Mouse (Mus musculus): ENCODE measurements around the gene Plekhg3.

Gene Plekhg3

DNA sequence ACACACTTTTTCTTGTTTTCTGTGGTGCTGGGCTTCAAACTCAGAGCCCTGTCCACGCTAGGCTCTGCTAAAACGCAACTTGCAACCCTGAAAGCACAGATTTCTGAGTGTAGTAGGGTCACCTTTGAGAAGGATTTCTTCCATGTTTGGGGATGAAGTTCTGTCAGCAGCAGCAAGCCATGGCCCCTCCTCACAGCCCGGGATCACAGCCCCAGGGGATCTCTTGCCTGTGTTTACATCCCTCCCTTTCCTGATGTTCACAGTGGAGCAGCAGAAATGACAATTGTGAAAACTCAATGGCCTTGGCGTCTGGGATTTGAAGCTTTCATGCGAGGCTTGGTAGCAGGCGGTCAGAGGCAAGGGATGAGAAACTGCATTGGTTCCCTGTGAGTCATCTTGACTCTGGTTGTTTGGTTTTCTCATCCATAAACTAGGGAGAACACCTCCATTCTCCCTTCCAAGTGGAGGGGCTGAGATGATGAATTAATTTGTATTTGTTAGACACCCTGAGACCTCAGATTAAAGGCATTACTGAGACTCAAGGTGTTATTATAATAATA, at the start of gene Plekhg3:
Plekhg3 (plus strand) TSS at position 312 of the 560 bp plus-strand sequence.
- no peak for DNase-seq (ENCODE audit: low spot score)

DNA sequence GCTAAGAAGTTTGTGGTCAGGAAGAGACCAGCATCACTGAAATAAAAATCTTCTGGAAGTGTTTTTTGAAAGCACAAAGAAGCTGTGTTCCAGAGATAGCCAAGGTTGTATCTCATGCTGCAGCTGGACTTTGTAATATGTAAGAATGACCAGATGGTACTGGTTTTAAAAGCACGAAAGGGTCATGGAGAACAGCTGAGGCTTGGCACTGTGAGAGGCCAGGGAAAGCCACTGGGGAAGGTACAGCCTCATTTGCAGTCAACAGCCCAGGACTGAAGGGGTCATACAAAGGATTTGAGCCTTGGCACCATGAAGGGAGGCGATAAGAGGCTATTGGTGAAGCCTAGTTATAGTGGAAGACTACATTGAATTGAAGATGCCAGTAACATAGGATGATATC, 48.2 kb upstream of the Plekhg3 start:
- DNase-seq (ENCODE audit: low spot score), result no peak

DNA sequence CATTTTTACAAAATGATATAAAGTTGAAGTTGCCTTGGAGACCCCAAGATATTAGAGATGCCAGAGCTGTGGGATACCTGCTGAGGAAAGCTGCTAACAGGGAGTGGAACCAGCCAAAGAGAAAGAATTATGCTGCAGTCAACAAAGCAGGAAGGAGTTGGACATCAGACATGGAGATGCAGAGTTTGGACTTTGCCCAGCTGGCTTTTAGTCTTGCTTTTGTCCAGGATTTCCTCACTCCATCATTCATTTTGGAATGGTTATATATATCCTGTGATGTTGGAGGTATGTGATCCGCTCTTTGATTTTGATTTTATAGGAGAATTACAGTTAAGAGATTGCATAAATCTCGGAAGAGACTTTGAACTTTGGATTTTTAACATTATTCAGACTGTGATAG, 47.7 kb upstream of the Plekhg3 start:
- DNase-seq (ENCODE audit: low spot score), result no peak

DNA sequence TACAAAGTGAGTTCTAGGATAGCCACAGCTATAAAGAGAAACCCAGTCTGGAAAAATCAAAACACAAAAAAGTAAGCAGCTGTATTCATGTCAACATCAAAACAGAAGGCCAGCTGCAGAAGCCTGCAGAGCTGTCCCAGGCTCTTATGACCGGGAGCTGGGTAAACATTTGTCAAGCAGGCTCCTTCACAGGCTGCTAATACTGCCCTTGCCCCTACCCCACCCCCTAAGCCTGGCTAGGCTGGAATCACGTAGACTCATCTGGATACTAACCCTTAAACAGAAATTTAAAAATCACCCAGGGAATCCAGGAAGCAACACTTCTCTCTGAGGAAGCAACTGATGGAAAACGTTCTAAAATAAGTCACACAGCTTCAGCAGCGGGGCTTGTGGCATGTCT, 45.8 kb upstream of the Plekhg3 start:
- DNase-seq (ENCODE audit: low spot score), result no peak

DNA sequence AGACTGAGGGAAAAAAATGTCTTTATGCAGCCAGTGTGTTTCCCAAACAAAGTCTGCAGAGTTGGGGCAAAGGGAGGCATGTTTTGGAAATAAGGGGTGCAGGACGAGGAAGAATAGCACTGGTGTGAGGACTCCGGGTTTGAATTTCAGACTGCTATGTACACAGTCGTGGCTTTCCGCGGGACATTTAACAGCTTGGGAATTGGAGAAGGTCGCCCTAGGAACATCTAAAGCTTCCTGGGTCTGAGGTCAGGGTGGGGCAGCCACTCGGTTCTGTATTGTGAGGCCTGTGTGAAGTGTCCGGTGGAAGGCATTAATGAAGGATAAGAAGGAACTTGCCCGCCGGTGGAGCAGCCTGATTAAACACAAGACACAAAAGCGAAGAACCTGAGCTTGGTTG, 45.3 kb upstream of the Plekhg3 start:
- DNase-seq (ENCODE audit: low spot score), result no peak

DNA sequence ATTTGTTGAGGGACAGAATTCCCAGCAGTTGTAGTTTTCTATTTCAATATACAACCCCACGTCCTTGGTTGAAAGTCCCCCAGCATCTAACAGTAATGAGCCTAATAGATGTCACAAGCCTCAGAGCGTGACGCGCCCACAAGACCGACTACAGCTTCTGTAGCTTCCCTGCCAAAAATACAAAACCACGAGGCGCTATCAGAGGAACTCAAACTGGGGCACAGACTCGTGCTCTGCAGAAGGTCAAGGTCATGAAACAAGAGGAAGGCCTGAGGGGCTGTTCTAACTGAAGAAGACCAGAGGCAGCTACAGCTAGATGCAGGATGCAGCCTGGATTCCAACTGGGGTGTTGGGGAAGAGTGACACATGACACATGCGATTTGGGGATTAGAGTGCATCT, 43.7 kb upstream of the Plekhg3 start:
- no peak for DNase-seq (ENCODE audit: low spot score)

DNA sequence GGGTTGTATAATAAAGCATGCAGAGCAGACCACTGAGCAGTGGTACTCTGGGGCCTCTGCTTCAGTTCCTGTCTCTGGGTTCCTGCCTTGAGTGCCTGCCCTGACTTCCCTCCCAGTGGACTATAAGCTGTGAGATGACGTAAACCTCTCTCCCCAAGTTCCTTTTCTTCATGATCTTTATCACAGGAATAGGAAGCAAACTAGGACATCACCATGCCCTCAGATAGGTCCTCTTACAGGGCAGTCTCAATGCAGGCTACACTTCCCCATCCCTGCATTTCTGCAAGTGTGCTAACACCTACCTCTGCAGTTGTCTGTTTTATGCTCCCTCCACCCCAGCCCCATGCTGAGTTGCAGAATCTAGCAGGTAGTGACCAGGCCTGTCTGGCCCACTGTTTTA, 39.9 kb upstream of the Plekhg3 start:
- no peak for DNase-seq (ENCODE audit: low spot score)

DNA sequence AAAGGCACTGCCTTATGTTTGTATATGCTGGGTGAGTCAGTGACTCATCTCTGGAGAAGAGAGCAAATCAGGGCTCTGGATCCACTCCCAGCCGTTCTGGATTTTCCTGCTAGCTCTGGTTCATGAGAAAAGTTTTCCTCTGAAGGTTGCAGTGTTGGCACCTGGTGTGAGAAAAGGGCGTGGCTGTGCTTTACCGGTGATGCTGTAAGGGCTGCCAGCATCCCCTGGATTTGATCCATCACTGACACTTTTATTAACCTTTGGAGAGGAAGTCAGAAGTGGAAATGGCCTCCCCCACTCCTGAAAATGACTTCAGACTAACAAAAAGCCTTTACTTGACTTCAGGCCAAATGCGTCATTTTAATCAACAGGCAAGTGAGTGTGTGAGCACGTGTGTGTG, 37.2 kb upstream of the Plekhg3 start:
- no peak for DNase-seq (ENCODE audit: low spot score)

DNA sequence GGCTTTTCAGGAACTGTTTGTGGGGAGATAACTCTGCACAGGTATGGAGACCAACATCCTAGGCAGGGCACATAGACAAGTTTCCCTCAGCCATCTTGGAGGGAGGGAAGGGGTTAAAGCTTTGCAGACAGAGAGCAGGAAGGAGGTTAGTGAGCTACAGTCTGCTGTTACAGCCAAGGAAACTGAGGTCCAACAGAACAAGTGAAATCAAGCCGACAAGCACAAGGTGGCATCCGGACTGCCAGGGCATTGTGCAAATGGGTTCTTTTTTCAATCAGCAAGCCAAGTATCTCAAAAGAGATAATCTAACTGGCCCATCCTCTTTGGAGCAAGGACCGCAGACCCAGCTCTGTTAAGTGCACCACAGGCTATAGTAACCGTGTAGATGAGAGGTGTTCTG, 35.3 kb upstream of the Plekhg3 start:
- DNase-seq (ENCODE audit: low spot score), result no peak

DNA sequence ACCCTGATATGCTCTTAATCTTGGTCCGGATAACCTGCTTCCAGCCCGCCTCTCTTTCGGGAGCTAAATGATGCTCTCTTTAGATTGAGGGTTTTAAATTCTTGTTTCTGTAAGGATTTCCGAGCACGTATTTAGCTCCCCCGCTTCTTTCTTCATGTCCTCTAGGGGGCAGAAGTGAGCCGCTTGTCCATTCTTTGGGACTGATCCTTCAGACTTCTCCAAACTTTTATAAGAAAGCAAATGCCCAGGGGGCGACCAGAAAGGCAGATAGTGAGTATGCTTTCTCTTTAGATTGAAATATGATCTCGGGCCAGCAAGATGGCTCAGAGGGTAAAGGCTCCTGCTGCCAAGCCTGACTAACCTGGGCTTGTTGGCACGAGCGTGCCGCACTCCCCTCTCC, 34.4 kb upstream of the Plekhg3 start:
- DNase-seq (ENCODE audit: low spot score), result no peak

DNA sequence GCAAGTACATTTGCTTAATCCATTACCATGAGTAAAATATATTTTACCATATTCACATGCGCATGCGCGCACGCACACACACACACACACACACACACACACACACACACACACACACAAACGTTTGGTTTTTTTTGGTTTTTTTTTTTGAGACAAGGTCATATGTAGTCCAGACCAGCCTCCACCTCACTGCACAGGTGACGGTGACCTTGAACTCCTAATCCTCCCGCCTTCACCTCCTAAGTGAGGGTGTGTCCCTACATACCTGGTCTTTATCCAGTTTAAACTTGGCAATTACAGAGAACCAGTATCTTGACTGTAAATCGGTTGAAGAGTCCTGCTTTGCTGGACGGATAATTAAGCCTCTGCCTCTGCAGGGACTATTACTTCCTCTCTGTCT, 31.4 kb upstream of the Plekhg3 start:
- no peak for DNase-seq (ENCODE audit: low spot score)

DNA sequence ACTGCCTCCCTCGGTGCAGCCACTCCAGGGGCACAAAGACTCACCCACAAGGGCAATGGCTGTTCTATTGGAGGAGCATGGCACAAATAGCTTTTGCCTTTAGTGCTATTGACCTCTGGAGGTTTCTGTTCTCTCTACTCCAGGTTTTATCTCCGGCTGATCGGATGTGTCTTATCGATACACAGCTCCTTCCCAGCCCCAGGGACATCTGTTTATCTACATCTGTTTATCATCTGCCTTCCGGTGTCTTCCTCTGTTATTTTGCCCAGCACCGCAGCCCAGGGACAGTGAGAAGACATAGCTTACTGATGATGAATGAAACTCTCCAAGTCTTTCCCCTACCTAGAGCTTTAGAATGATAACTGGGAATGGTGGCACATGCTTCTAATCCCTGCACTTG, 30.6 kb upstream of the Plekhg3 start:
- no peak for DNase-seq (ENCODE audit: low spot score)

DNA sequence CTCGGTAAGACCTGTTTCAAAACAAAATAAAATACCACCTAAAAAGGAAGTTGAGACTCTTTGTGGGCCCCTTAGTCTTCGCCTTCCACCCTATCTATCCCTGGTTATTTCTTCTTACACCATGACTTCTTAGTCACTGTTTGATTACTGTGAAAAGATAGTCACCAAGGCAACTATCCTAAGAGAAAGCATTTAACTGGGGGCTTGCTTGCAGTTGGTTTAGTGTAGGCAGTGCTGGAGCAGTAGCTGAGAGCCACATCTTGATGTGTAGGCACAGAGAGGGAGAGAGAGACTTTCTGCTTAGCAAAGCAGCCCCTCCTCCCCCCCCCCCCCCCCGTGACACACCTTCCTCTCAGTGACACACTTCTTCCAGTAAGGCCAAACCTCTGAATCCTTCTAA, 29.8 kb upstream of the Plekhg3 start:
- no peak for DNase-seq (ENCODE audit: low spot score)

DNA sequence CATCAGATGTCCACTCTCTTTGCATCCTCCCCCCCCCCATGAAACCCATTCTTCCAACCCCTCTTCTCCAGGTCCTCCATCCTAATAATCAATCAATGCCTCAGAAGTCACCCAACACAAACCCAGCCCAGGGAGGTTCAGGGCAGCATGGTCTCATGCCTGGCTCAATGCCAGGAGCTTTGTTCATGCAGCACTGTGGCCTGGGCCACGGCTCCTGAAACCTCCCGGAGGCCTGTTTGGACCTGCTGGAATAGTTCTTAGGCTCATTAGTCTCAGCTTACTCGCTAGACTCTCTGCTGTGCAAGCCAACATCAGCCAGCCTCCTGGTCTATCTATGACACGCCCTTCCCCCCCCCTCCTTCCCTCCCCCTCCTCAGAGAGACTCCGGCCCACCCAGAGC, 27.7 kb upstream of the Plekhg3 start:
- no peak for DNase-seq (ENCODE audit: low spot score)

DNA sequence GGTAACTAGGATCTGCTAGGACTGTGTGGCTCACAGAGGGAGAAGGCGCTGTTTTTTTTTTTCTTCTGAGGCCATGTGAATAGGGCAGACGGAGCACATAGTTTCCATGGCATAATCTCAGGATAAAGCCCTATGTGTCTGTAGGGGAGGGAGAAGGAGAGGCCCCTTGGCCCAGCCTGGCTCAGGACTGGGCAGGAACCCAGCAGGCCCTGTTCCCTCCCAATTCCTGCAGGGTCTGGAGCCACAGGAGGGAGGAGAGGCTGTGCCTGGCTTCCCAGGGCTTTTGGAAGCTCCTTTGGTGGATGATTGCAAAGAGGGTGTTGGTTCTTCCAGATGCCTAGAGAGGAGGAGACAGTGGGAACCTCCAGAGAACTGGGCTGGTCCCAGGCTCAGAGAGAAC, 24.2 kb upstream of the Plekhg3 start:
- DNase-seq (ENCODE audit: low spot score), result peak; percentile 63

DNA sequence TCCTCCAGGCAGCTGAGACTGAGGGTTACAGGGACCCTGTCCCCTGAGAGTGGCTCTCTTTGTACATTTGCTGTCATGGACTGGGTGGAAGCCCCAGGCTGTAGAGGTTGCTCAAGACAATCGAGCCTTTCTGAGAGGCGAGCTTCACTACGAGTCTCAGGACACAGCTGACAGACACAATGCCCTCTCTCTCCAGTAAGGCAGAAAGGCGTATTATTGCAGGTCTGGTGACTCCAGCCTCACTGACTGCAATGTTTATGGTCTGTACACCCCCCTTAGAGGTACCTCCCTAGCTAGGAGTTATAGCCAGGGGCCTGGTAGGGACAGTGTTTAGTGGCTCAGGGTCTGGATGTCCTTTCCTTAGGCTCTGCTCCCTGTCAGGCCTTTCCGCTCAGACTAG, 22.9 kb upstream of the Plekhg3 start:
- DNase-seq (ENCODE audit: low spot score), result no peak

DNA sequence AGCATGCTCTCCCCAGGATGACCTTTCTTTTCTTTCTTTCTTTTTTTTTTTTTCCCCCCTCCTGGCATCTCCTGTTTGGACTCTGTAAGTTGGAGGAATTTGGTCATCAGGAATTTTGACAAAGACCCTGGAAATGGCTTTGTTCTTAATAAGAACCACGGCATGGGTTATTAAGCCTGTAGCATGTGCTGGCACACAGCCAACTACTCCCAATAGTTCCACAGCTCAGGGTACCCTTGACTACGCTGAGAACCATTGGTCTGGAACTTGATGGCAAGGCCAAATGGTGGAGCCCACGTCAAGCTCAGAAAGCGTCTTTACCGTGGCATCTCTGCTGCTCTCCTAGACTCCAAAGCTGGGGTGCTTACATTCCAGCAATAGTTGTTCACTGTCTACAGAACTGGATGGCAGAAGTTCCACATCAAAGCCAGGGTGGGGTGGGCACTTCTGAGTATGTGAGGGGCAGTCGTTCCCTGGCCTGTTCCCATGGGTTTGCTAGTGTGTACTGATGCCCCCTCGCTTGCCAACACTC, 21.7 kb upstream of the Plekhg3 start:
- DNase-seq (ENCODE audit: low spot score), result no peak

DNA sequence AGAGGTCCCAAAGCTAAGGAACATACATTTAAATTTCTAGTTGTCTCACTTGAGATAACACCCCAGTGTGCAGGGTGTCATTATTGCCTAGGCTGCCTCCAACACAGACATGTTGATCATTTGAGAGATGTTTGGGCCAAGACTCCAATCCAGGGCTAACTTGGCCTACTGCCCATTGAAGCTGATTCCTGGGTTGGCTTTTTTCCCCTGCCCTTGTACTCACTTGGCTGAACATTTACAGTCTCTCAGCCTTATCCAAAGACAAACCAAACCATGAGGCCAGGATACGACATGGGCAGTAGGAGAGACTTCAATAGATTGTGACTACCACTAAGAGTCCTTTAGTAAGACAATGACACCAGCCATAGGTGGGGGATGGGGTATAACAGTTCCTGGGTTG, 18.0 kb upstream of the Plekhg3 start:
- DNase-seq (ENCODE audit: low spot score), result no peak

DNA sequence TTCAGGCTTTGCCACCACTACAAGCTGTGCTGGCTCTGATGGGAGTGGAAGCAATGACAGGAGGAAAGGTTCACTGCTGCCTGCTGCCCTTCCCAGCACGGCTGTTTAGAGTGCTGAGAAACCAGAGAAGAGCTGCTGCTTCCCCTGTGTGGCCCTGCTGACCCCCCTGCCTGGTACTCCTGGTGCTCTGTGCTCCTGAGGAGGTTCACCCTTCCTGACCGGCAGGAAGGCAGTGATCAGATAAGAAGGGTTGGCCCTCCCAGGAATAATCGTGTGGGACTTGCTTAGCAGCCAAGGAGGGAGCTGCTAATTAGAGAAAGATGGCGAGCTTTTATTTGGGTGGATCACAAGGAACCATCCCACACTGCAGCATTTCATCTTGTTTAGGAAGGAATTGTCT, 15.8 kb upstream of the Plekhg3 start:
- DNase-seq (ENCODE audit: low spot score), result no peak

DNA sequence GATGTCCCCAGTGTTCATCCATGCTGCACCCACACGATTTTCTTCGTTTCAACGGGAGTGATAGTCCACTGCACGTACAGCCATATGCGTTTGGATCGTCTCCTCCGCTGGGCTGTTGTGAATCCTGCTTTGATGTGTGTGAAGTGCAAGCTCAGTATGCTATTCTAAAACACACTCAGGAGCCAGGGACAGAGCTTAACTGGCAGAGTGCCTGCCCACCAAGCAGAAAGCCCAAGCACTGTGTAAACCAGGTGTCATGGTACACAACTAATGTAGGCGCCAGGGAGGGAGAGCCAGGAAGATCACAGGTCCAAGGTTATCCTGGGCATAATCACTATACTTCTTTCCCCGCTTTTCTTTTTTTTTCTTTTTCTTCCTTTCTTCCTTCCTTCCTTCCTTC, 12.7 kb upstream of the Plekhg3 start:
- no peak for DNase-seq (ENCODE audit: low spot score)

DNA sequence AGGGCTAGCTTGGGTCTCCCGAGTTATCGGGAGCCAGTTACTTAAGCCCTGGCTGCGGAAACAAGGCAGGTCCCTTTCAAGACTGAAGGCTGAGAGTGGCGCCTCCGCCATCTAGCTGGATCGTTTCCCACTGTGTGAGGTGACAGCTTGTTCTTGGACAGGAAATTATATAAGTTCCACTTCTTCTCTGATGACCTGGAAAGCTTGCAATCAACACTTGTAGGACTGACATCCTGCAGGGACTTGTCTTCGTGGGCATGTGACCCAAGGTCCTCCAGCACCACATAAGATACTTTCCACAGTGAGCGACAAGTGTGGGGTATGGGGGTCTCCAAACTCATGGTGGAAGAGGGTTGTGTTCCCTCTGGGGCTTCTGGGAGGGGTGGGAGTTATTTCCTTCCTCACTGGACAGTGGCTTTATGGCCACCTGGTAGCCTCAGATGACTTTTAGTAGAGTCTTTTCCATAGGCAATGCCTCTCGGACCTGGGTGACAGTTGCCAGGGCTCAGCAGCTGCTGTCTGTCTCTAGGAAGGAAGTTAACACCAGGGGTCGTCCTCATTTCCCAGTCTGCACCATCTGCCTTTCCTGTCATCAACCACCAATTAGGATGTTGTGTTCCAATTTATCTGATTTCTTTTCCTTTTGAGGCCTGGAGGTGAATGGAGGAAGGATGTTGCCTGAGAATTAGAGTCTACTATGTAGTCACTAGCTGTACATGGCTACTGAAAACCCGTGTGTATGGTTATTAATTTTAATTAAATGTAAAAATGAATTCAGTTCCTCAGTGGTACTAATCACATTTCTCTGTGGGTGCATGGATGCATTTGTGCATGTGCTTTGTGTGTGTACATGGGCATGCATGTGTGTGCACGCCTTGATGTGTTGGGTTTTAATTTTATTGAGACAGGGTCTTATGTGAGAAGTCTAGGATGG, 11.5 kb upstream of the Plekhg3 start:
- no peak for DNase-seq (ENCODE audit: low spot score)

DNA sequence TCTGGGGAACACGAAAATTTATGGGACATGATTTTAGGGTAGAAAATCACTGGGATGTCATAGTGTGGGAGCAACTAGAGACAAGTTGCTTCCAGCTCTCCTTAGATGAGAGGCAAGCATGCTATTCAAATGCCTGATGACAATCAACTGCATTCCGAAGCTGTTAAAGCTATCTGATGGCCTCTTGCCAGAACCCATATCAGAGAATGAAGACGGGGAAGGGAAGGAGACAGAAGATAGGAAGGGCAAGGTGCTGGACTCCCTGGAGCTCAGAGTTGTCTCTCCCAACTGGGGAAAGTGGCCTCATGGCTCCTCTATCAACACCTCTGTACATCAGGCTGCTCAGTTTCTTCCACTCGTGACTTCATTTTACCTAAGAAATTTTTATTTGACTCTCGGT, 7.0 kb upstream of the Plekhg3 start:
- DNase-seq (ENCODE audit: low spot score), result no peak

DNA sequence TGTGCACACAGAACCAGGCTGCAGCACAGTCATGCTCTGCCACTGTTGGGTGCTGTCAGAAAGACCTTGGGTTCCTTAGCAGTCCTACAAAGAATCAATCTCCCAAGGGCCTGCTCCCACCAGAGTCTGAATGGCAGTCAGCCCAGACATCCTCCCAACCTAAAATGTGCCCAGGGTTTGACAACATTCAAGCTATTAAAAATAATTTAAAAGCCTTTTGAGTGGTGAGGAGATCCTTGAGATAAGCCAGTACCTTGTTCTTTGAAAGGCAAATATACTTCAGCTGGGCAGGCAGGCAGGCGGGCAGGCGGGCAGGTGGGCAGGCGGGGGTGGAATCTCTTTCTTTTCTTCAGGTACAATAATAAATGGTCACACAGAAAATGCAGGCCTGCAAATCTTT, 5.8 kb upstream of the Plekhg3 start:
- DNase-seq (ENCODE audit: low spot score), result no peak

Measured in testis, postnatal 14 days (tissue).